Mouse (Mus musculus) brain, embryonic 14.5 days (tissue): ENCODE results near the gene Celf5.
A peak's percentile ranks its signal among the peaks of the same experiment; 100 is the strongest.

ENCODE experiments used
- CTCF ChIP-seq: fragments of 200-500 bp; IDR thresholded peaks from 2 replicates; pipeline ENCODE4 v1.5.1; 2012; ENCODE audit warnings: inconsistent platforms, mild to moderate bottlenecking, moderate library complexity, borderline replicate concordance; ENCODE audit not compliant: insufficient read depth, insufficient read length; ENCODE audit errors: extremely low read depth
- POLR2A ChIP-seq: fragments of 200-500 bp; IDR thresholded peaks from 2 replicates; pipeline ENCODE4 v1.6.1; 2012; ENCODE audit warnings: mild to moderate bottlenecking, inconsistent platforms, borderline replicate concordance; ENCODE audit not compliant: poor library complexity, insufficient read depth, insufficient read length, severe bottlenecking; ENCODE audit errors: extremely low read depth

- TF ChIP-seq POLR2A (peak; percentile 63), CTCF (no peak)
These were observed 51.5 kb downstream of the Celf5 start for GRCm38 (mm10) chr10:81430831-81431525.
